Mouse (Mus musculus): ENCODE results near the gene Rmdn2. TPM values are rescaled to one million over a fixed set of nuclear protein-coding genes. Genes with fewer than 3 reads are reported as not detected.
A peak's percentile ranks its signal among the peaks of the same experiment; 100 is the strongest.

The Rmdn2 gene
- 5.6 and 7.3 TPM in 2 replicates for total RNA-seq (2017)

DNA sequence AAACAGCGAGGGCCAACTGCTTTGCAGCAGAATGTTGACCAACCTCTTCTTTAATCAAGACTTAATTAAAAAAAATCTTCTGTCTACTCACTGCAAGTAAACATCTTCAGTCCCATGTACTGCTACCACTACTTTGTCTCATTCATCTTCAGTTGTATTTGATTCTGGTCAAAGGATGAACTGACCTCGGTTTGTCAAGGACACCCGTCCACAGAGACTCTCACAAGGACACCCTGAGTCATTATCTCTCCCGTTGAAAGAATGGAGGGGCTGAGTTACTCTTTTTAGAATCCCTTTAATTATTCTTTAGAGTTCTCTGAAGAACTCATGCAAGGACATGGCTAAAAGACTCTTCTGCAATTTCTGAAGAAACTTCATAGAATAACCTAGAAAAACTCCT lies at the start of gene Rmdn2:
Rmdn2 (plus strand) TSS at position 319 of the 400 bp plus-strand sequence.
- no peak for ATAC-seq (replicated peaks in 1 of 2; ENCODE audit: insufficient read depth in 1 of 2, low FRiP score in 2 of 2, low TSS enrichment in 1 of 2, low read depth in 1 of 2, poor library complexity in 2 of 2, severe bottlenecking in 2 of 2)

DNA sequence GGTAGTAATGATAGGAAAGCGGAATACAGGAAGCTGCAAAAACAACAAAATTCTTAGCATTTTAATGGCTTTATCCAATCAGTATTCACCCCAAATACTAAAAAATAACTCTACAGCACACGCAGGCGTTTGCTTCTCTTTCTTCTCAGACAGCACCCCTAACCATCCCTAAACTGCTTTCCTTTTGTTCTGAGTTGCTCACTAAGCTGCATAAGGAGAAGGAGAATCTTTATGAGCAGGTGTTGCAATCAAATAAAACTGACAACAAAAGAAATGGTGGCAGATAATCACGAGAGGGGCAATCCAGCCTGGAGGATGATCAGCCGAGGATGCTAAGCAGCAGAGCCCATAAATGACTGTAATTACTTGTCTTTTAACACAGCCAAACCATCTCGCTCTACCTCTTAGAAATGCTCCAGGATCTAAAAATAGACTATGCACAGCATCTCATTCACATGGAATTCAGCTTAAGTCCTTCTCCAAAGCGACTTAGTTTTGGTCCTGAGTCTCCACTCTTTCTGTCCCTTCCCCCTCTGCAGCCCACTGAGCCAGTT lies 48.5 kb upstream of the Rmdn2 start:
- no peak for ATAC-seq (replicated peaks in 1 of 2; ENCODE audit: insufficient read depth in 1 of 2, low FRiP score in 2 of 2, low TSS enrichment in 1 of 2, low read depth in 1 of 2, poor library complexity in 2 of 2, severe bottlenecking in 2 of 2)

DNA sequence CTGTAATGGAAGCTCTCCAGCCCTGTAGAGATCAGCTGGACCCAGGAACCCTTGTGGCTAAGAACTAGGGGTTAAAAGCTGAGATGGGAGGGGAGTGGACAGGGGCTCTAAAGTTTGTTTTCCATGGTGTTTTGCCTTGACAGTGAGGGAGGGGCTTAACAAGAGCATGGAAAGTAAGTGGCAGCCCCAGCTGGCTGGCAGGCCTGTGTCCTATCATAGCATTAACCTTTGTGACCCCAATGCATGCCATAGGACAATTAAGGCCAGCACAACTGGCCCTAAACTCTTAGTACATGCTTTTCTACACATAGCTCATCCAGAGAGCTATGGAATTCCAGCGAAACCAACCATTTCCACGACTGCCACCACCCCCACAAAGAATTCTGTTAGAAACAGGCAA lies 47.9 kb upstream of the Rmdn2 start:
- no peak for ATAC-seq (replicated peaks in 1 of 2; ENCODE audit: insufficient read depth in 1 of 2, low FRiP score in 2 of 2, low TSS enrichment in 1 of 2, low read depth in 1 of 2, poor library complexity in 2 of 2, severe bottlenecking in 2 of 2)

DNA sequence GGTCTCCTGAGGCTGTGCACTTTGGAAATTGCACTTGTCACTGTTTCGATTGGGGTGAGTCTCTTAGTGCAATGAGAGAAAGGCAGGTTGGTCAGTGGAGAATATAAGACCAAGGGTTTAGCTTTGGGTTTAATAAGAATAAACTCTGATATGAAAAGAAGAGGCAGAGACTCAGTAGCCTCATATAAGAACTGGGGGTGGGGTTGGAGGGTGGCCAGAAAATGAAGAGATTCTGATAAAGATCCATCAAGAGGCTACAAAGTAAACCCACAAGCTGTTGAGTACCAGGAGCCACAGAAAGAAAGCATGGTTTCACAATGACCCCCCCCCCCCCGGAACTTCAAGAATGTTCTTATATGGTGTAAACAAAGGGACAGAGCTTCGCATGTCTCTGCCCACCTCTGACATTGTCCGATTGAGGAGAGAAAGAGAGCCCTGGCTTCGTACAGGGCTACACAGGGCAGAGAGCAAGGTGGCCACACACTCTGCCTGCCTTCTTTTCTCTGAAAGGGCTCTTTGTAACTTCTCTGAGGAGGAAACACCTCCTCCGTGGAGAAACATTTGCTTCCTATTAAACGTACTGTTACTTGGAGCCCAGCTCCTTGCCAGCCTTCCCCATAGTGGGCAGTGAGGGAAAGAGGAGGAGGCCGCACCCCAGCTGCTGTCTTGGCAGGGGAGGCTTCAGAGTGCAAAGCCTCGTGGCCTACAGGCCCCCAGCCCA lies 46.3 kb upstream of the Rmdn2 start:
- ATAC-seq (replicated peaks in 1 of 2; ENCODE audit: insufficient read depth in 1 of 2, low FRiP score in 2 of 2, low TSS enrichment in 1 of 2, low read depth in 1 of 2, poor library complexity in 2 of 2, severe bottlenecking in 2 of 2): no peak

DNA sequence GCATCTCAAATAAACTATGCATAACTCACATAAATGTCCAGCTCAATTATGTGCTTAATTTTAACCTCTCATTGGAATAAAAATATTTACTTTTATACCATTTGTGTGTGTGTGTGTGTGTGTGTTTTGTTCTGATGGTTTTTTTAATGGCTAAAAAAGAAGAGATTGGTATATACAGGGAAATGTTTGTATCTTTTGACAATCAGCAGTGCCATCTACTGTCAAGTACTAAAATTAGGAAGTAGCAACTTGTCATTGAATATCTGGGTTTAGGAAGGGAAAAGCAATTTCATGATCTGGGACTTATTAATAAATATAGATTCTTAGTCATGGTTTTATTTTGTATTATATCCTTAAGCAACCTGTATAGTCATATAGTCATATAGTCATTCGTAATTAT lies 43.3 kb upstream of the Rmdn2 start:
- ATAC-seq (replicated peaks in 1 of 2; ENCODE audit: insufficient read depth in 1 of 2, low FRiP score in 2 of 2, low TSS enrichment in 1 of 2, low read depth in 1 of 2, poor library complexity in 2 of 2, severe bottlenecking in 2 of 2): no peak; a peak in 1 of 4 replicates

DNA sequence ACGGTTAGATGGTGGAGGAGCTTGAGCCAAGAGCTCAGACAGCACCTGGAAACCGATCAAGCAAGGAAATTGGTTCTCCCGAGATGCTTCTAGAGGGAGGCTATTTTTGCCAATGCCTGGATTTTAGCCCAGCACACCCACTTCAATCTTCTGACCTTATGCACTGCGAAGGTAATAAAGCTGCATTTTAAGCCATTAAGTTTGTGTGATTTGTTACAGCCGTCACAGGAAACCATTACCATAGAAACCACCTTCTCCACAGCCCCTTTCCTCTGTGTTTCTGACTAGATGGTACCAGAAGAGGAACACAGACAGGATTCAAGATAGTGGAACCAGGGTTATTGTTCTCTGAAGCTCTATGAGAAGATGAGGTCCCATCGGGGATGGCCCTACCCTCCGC lies 33.3 kb upstream of the Rmdn2 start:
- peak in 1 of 2 experiments; percentile 29; a peak in 1 of 4 replicates for ATAC-seq (replicated peaks in 1 of 2; ENCODE audit: insufficient read depth in 1 of 2, low FRiP score in 2 of 2, low TSS enrichment in 1 of 2, low read depth in 1 of 2, poor library complexity in 2 of 2, severe bottlenecking in 2 of 2)

DNA sequence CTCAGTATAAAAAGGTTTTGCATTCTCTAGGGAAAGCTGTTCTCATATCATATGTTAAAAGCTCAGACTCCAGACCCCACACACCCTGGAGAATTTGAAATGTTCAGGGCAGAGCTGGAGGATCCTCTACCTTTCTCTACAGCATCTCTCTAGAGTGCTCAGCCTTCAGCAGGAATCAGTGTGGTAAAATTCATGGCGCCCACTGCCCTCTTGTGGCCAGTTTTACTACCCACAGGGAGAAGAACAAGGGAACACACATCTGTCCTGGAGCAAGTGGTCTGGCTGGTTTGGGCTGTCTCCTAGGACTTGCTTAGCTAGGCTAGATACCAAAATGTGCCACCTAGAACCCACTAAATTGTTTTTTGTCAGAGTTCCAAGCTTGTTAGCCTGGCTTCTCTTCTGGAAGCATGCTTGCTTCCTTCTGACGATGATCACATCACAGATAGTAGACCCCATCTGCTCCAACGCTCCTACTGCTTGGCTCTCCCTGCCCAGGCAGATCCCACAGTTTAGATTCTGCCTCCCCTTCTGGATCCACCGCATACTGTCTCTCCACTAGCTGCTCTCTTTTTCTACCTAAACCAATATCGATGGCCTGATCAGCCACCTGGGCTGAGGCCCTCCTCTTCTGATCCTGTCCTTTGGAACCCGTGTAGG lies 31.3 kb upstream of the Rmdn2 start:
- peak; percentile 39 to 77; a peak in 3 of 4 replicates for ATAC-seq (replicated peaks in 1 of 2; ENCODE audit: insufficient read depth in 1 of 2, low FRiP score in 2 of 2, low TSS enrichment in 1 of 2, low read depth in 1 of 2, poor library complexity in 2 of 2, severe bottlenecking in 2 of 2)

DNA sequence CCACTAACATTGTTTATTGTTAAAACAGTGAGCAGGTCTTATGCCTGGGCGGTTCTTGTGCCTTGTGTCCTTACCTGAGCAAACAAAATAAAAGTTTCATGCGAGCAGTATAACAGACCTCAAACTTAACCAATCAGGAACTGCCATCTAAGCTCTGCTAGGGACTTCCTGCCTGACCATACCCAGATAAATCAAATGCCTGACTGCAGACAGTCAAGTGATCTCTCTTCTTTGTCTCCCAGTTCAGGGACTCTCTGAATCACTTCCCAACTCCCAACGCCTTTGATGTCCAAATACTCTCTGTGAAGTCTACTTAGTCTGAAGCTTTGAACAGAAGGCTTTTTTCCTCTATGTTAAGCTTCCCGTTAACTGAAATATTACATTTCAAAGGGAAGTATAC lies 28.2 kb upstream of the Rmdn2 start:
- ATAC-seq (replicated peaks in 1 of 2; ENCODE audit: insufficient read depth in 1 of 2, low FRiP score in 2 of 2, low TSS enrichment in 1 of 2, low read depth in 1 of 2, poor library complexity in 2 of 2, severe bottlenecking in 2 of 2): no peak

DNA sequence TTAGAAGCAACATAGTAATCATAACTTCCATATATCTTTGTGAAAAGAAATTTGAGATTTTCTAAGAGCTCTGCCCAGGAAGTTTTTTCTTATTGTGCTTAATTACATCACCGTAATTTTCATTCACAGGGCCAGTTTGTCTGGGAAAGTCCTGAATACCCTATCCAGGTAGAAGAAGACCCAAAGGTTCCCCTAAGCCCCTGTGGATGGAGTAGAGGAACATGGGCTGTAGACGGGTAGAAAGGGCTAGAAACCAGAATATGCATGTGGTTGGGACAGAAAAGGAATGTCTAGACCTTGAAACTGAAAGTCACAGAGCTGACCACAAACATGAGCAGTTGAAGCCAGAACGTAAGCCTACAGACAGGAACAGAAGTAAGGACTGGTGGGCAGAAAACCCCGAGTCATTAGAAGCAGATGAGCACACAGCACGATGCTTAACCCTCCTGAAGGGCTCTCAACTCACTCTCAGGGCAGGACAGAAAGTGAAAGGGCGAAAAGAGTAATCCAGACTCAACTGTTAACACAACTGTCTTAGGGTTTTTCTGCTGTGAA lies 27.3 kb upstream of the Rmdn2 start:
- peak; percentile 70 to 86 for ATAC-seq (replicated peaks in 1 of 2; ENCODE audit: insufficient read depth in 1 of 2, low FRiP score in 2 of 2, low TSS enrichment in 1 of 2, low read depth in 1 of 2, poor library complexity in 2 of 2, severe bottlenecking in 2 of 2)

DNA sequence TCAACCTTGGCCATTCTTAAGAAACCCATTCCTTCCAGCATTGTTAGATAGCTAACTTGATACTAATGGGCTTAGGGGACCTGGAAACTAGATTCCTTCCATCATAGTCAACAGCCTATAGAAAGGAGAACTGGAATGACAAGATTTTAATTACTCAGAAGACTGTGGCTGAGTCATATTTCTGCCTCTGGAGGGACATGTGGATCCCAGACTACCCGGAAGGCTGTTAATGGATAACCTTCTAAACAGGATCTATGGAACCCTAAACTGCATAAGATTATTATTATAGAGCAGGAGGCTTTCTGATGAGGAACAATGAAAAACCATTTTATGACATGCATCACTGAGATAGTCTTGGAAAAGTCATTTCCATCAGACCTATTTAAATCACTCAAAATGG lies 21.8 kb upstream of the Rmdn2 start:
- ATAC-seq (replicated peaks in 1 of 2; ENCODE audit: insufficient read depth in 1 of 2, low FRiP score in 2 of 2, low TSS enrichment in 1 of 2, low read depth in 1 of 2, poor library complexity in 2 of 2, severe bottlenecking in 2 of 2): no peak

DNA sequence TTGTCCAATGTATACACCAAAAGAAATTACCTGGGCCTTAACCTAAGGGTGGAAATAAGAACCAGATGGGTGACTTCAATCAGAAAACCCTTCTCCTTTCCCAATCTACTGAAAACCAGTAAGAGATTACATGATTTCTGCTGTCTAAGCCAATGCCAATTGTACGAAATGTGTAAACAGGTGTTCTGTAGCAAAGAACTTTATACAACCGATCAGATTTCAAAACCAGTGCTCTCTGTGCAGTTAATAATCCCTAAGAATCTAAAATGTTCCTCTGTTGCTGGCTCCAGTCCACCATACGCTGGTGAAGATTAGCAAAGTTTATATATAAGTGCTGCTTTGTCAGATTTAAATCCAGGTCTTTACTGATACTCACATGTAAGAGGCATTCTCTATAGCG lies 15.7 kb upstream of the Rmdn2 start:
- no peak for ATAC-seq (replicated peaks in 1 of 2; ENCODE audit: insufficient read depth in 1 of 2, low FRiP score in 2 of 2, low TSS enrichment in 1 of 2, low read depth in 1 of 2, poor library complexity in 2 of 2, severe bottlenecking in 2 of 2)

DNA sequence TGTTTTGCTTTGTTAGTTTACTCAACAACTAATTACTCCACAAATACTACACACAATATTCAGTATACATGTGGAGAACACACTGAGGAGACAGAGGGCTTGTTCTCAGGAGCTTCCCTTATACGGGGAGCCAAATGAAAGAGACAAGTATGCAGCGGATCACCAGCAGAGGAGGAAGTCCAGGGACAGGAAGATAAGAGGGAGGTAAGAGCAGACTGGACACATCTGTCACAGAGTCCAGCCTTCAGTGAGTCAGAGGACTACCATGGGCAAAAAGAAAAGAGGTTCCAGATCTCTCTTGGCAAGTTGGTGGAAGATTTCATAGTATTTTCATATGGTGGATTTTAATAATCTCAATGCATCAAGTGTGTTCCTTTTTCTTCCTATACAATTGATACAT lies 13.5 kb upstream of the Rmdn2 start:
- no peak for ATAC-seq (replicated peaks in 1 of 2; ENCODE audit: insufficient read depth in 1 of 2, low FRiP score in 2 of 2, low TSS enrichment in 1 of 2, low read depth in 1 of 2, poor library complexity in 2 of 2, severe bottlenecking in 2 of 2)

DNA sequence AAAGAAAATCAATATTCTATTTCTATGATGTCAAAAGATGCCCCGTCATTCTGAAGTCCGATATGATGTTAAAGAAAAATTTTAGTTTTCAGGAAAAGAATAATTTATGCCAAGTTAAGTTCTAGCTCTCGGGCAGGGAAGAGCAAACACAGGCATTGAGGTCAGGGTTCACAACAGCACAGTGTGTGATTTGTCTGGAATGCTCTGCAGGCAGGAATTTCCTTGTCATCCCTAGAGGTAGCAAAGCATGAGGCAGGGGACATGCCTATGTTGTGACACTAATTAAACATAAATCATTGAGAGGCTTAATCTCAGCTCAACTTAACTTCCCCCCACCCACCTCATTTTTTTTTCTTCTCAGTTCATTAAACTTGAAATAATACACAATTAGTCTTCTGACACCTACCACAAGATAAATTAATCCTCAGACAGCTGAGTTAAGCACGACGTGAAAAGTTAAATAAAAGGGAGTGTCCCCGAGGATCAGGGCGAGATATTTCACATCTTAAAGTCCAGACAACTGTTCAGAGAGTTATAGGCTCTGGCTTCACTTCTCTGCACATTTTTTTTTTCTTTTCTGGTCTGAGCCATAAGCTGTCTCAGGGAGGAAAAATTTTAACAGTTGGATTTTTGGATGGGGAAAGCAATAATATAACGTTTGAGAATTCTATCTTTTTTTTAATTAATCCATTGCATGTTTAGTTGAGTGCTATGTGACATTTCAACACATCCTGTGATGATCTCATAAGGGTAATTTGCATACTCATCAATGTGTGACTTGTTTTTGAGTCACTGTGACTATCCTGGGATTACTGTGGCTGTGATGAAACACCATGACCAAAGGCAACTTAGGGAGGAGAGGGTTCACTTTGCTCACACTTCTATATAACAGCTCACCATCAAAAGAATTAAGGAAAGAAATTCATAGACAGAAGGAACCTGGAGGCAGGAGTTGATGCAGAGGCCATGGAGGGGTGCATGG lies 12.8 kb upstream of the Rmdn2 start:
- no peak for ATAC-seq (replicated peaks in 1 of 2; ENCODE audit: insufficient read depth in 1 of 2, low FRiP score in 2 of 2, low TSS enrichment in 1 of 2, low read depth in 1 of 2, poor library complexity in 2 of 2, severe bottlenecking in 2 of 2)

DNA sequence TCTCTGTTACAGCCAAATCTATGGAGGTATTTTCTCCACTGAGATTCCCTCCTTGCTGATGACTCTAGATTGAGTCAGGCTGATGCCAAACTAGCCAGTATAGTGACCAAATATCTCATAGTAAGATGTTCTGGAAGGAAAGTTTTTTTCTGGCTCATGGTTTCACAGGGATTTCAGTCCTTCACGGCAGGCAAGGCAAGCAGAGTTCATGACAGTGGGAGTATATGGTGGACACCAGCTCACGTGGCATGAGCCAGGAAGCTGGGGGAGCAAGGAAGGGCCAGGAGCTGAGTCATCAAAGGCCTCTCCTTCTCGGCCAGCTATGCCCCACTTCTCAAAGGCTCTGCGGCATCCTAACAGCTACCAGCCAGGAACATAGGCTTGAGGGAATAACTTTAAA lies 11.6 kb upstream of the Rmdn2 start:
- ATAC-seq (replicated peaks in 1 of 2; ENCODE audit: insufficient read depth in 1 of 2, low FRiP score in 2 of 2, low TSS enrichment in 1 of 2, low read depth in 1 of 2, poor library complexity in 2 of 2, severe bottlenecking in 2 of 2): no peak

DNA sequence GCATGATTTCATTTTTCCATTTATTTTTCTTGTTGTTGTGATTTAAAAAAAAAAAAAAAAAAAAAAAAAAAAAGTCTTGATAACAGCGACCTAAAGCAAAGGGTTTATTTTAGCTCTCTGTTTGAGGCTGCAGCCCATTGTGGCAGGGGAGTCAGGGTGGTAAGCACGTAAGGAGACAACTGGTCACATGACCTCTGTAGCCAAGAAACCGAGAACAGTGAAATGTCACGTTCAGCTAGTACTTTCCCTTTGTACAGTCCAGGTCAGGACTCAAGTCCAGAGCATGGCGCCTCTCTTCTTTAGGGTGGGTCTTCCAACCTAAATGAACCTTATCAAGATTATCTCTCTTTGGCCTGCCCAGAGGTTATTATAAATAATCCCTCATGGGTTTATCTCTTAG lies 9.3 kb upstream of the Rmdn2 start:
- no peak for ATAC-seq (replicated peaks in 1 of 2; ENCODE audit: insufficient read depth in 1 of 2, low FRiP score in 2 of 2, low TSS enrichment in 1 of 2, low read depth in 1 of 2, poor library complexity in 2 of 2, severe bottlenecking in 2 of 2)

DNA sequence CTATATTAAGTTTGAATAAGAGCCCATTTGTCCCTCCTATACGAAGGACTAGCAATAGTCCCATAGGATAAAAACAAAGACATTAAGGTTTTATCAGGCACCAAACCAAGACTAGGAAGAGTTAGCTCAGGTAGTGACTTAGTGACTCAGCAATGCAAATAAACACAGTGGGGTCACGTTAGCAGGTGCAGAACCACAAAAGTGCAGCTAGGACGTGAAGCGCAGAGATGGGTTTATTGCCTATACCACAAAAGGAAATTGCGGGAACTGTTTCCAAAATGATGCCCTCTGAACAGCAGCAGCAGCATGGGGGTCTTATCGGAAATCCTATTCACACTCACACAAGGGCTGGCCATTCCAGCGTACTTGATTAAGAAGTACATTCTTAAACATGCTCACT lies 8.2 kb upstream of the Rmdn2 start:
- ATAC-seq (replicated peaks in 1 of 2; ENCODE audit: insufficient read depth in 1 of 2, low FRiP score in 2 of 2, low TSS enrichment in 1 of 2, low read depth in 1 of 2, poor library complexity in 2 of 2, severe bottlenecking in 2 of 2): no peak

DNA sequence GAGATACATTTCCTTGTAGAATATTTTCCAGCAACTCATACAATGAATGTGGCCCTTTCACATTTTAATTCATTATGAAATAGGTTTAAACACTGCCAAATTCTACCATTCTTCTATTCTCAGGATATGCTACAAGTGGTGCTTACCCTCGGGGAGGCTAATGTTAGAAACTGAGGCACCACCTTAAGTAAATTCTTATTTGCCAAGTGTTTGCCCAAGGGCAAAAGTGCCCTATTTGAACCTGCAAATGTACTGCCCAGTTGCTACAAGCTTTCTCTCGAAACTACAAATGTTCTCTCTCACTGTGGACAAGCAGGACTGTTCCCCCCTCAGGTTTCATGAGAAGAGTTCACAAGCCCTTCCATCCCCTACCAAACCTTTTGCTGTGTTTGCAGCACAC lies 5.9 kb upstream of the Rmdn2 start:
- no peak for ATAC-seq (replicated peaks in 1 of 2; ENCODE audit: insufficient read depth in 1 of 2, low FRiP score in 2 of 2, low TSS enrichment in 1 of 2, low read depth in 1 of 2, poor library complexity in 2 of 2, severe bottlenecking in 2 of 2)

All from hematopoietic stem cell, adult 5-6 weeks (primary cell).